ENCODE assay signal across 8 mouse cellular contexts in genomic region chr11:69037231-69038061, GRCm38 (mm10). TPM values are rescaled to one million over a fixed set of nuclear protein-coding genes. Genes with fewer than 3 reads are reported as not detected.
DNase-seq lines count a peak whose midpoint lies in the region; ATAC-seq and TF ChIP-seq lines count a peak whose summit lies in the region.

No protein-coding gene starts in this region.

- no peak for ATAC-seq in cerebellum, adult (ENCODE audit: insufficient number of reproducible peaks, low FRiP score, low TSS enrichment)
- peak; percentile 34 for ATAC-seq in intestine, postnatal 0 days
- 0 out of 2 replicates have a peak, but pooled peaks have one; percentile 5 for ATAC-seq in midbrain, embryonic 13.5 days

- WGBS in intestine, postnatal 0 days: under 1% methylated on average over 34 of the region's 34 CpGs
- WGBS in midbrain, embryonic 13.5 days: under 1% methylated on average over 34 of the region's 34 CpGs

- DNase-seq in cerebellum, adult 11 months: peak; percentile 82
- peak; percentile 89 for DNase-seq in embryo, embryonic 10 days (ENCODE audit: low spot score)
- DNase-seq in gastrocnemius, postnatal 25 days: peak; percentile 61
- DNase-seq in left cerebral cortex, postnatal 4 days: peak; percentile 75
- DNase-seq in spleen, adult 18-20 months: peak; percentile 68 to 85

- H3K27ac ChIP-seq in intestine, postnatal 0 days (ENCODE audit: low read depth, low read length): peak overlapping the region; percentile 66; the same call in 1 of the 2 replicates
- peak overlapping the region; percentile 68 for H3K27ac ChIP-seq in midbrain, embryonic 13.5 days

- TF ChIP-seq CTCF in intestine, postnatal 0 days (IDR thresholded peaks at IDR 0.05; ENCODE audit: low read depth): no peak

- peaks cover 10% of the 10 kb centered on the region; the same call in 1 of the 2 replicates for H3K4me1 ChIP-seq in intestine, postnatal 0 days (replicated peaks; ENCODE audit: control insufficient read depth, insufficient read depth, low read length)
- peaks cover 30% of the 10 kb centered on the region for H3K4me1 ChIP-seq in midbrain, embryonic 13.5 days (replicated peaks)

- no peaks in the 10 kb centered on the region for H3K27me3 ChIP-seq in intestine, postnatal 0 days (replicated peaks; ENCODE audit: control insufficient read depth, insufficient read depth, low read length)
- no peaks in the 10 kb centered on the region for H3K27me3 ChIP-seq in midbrain, embryonic 13.5 days

- peak overlapping the region; percentile 60 for H3K9ac ChIP-seq in intestine, postnatal 0 days (ENCODE audit: low read depth, low read length)
- H3K9ac ChIP-seq in midbrain, embryonic 13.5 days (replicated peaks): peak overlapping the region; percentile 66

- no peaks in the 10 kb centered on the region for H3K9me3 ChIP-seq in intestine, postnatal 0 days (ENCODE audit: control insufficient read depth)
- H3K9me3 ChIP-seq in midbrain, embryonic 13.5 days: no peaks in the 10 kb centered on the region

- H3K36me3 ChIP-seq in intestine, postnatal 0 days (ENCODE audit: control insufficient read depth, insufficient read depth): peaks cover 9% of the 10 kb centered on the region; the same call in 1 of the 2 replicates
- peaks cover 27% of the 10 kb centered on the region for H3K36me3 ChIP-seq in midbrain, embryonic 13.5 days

- H3K4me3 ChIP-seq in intestine, postnatal 0 days (ENCODE audit: low read depth, low read length): peak overlapping the region; percentile 72
- H3K4me3 ChIP-seq in midbrain, embryonic 13.5 days (replicated peaks): peak overlapping the region; percentile 52

- intact Hi-C loops in left cerebral cortex, postnatal 4 days (cut with DNase I): no loop called here

- peak overlapping the region; percentile 77 for H3K4me2 ChIP-seq in intestine, postnatal 0 days (replicated peaks; ENCODE audit: low read depth)
- H3K4me2 ChIP-seq in midbrain, embryonic 13.5 days (replicated peaks): peak overlapping the region; percentile 50

RNA-seq across cellular contexts. Expression of gene Aurkb, which starts 8.0 kb away (rescaled TPM):
- total RNA-seq in gastrocnemius, postnatal 25 days (2021): under 1 TPM; 0.54 to 0.88 TPM
- polyA plus RNA-seq in intestine, postnatal 0 days (2015; fragmentation: Nextera tagmentation; extraction: Ambion mirVana): 24.3 and 26.2 TPM in 2 replicates
- 1 to 10 TPM; 8.2 to 10.0 TPM for total RNA-seq in left cerebral cortex, postnatal 4 days (2021)
- 61.3 and 62.6 TPM in 2 replicates for polyA plus RNA-seq in midbrain, embryonic 13.5 days (2015; fragmentation: Nextera tagmentation; extraction: Ambion mirVana)

RNA-seq across cellular contexts. Expression of gene Ctc1, which starts 21.7 kb away (rescaled TPM):
- 10 to 100 TPM in 1 of 2 experiments, 1 to 10 TPM in 1; 8.9 to 10.9 TPM for total RNA-seq in gastrocnemius, postnatal 25 days (2021)
- polyA plus RNA-seq in intestine, postnatal 0 days (2015; fragmentation: Nextera tagmentation; extraction: Ambion mirVana): 9.4 and 10.7 TPM in 2 replicates
- total RNA-seq in left cerebral cortex, postnatal 4 days (2021): 10 to 100 TPM; 60.8 to 64.7 TPM
- polyA plus RNA-seq in midbrain, embryonic 13.5 days (2015; fragmentation: Nextera tagmentation; extraction: Ambion mirVana): 51.2 and 58.8 TPM in 2 replicates

RNA-seq across cellular contexts. Expression of gene Borcs6, which starts 22.1 kb away (rescaled TPM):
- total RNA-seq in gastrocnemius, postnatal 25 days (2021): 10 to 100 TPM; 15.5 to 15.9 TPM
- polyA plus RNA-seq in intestine, postnatal 0 days (2015; fragmentation: Nextera tagmentation; extraction: Ambion mirVana): 13.4 and 13.8 TPM in 2 replicates
- total RNA-seq in left cerebral cortex, postnatal 4 days (2021): 10 to 100 TPM; 23.8 to 25.2 TPM
- 11.3 and 13.5 TPM in 2 replicates for polyA plus RNA-seq in midbrain, embryonic 13.5 days (2015; fragmentation: Nextera tagmentation; extraction: Ambion mirVana)

RNA-seq across cellular contexts. Expression of gene Pfas, which starts 29.2 kb away (rescaled TPM):
- total RNA-seq in gastrocnemius, postnatal 25 days (2021): 1 to 10 TPM; 6.7 to 7.0 TPM
- 6.4 and 7.2 TPM in 2 replicates for polyA plus RNA-seq in intestine, postnatal 0 days (2015; fragmentation: Nextera tagmentation; extraction: Ambion mirVana)
- total RNA-seq in left cerebral cortex, postnatal 4 days (2021): 10 to 100 TPM; 35.3 to 36.6 TPM
- 25.7 and 26.0 TPM in 2 replicates for polyA plus RNA-seq in midbrain, embryonic 13.5 days (2015; fragmentation: Nextera tagmentation; extraction: Ambion mirVana)

RNA-seq across cellular contexts. Expression of gene Tmem107, which starts 33.2 kb away (rescaled TPM):
- 1 to 10 TPM; 3.9 to 4.1 TPM for total RNA-seq in gastrocnemius, postnatal 25 days (2021)
- 14.5 TPM in 2 replicates for polyA plus RNA-seq in intestine, postnatal 0 days (2015; fragmentation: Nextera tagmentation; extraction: Ambion mirVana)
- total RNA-seq in left cerebral cortex, postnatal 4 days (2021): 10 to 100 TPM; 13.9 to 14.8 TPM
- polyA plus RNA-seq in midbrain, embryonic 13.5 days (2015; fragmentation: Nextera tagmentation; extraction: Ambion mirVana): 31.7 and 42.5 TPM in 2 replicates

Comparison
In these comparisons a context has a peak if more than half of its experiments do, and no peak if none do; other contexts are left out.
1. RNA of gene Aurkb, which starts 8.0 kb away (total RNA-seq): 8.2 to 10.0 TPM in left cerebral cortex, postnatal 4 days; 0.54 to 0.88 TPM in gastrocnemius, postnatal 25 days; every median in the first group is over 4 times any median in the second.
2. RNA of gene Ctc1, which starts 21.7 kb away (total RNA-seq): 60.8 to 64.7 TPM in left cerebral cortex, postnatal 4 days; 8.9 to 10.9 TPM in gastrocnemius, postnatal 25 days; every median in the first group is over 4 times any median in the second.
3. Peak in every context shown above with its lines, with median percentiles within 50 percentile points of each other: DNase-seq.